Mouse (Mus musculus): ENCODE results near the gene Sarnp. TPM values are rescaled to one million over a fixed set of nuclear protein-coding genes. Genes with fewer than 3 reads are reported as not detected.

Sarnp gene
- polyA plus RNA-seq (2012; fragmentation: generic; extraction: Trizol), result 10 to 100 TPM in 1 of 2 experiments, 1 to 10 TPM in 1; 4.9 to 44.4 TPM

DNA sequence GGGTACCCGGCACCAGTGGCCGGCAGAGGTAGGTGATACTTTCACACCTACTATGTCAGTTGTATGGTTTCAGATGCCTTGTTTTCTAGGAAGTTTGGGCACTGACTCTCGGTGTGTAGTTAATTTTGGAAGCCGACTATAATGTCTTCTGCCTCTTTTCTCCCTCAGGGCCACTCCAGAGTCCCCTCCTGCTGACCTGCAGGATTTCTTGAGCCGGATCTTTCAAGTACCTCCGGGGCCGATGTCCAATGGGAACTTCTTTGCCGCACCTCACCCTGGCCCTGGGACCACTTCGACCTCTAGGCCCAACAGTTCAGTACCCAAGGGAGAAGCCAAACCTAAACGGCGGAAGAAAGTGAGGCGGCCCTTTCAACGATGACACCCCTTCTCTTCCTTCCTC, at the start of gene Sarnp:
TSS of gene Sarnp (plus strand) at position 301 of the 400 bp plus-strand sequence.

DNA sequence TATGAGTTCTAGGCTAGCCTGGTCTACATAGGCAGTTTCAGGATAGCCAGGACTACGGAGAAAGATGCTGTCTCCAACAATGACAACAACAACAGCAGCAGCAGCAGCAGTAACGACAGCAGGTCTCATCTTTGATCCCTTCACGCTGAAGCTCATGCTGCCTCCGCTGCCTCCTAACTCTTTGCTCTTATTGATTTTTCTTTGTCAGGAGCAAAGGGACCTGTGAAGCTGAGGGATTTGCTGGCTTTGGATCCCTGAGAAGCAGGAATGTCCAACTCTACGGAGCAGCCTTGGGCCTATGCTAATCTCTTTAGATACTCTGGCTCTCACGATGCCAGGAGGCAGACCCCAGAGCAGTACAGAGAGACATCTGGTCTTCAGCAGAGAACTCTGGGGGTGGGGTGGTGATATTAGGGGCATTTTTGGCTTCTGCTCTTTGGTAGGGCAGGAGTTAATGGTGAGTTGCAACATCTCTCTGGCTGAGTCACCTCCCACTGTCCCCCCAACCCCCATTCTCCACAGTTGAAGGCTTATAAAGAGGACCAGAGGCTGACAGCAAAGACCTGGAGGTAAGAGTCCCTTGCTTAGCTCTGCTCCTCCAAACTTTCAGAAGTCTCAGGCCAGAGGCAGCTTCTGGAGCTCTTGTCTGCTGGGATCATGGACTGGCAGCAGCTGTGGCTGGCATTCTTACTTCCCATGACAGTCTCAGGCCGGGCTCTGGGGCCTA, 26.6 kb upstream of the Sarnp start, which contains the start of gene Mmp19:
TSS of gene Mmp19 (plus strand) at position 513 of the 727 bp plus-strand sequence.

DNA sequence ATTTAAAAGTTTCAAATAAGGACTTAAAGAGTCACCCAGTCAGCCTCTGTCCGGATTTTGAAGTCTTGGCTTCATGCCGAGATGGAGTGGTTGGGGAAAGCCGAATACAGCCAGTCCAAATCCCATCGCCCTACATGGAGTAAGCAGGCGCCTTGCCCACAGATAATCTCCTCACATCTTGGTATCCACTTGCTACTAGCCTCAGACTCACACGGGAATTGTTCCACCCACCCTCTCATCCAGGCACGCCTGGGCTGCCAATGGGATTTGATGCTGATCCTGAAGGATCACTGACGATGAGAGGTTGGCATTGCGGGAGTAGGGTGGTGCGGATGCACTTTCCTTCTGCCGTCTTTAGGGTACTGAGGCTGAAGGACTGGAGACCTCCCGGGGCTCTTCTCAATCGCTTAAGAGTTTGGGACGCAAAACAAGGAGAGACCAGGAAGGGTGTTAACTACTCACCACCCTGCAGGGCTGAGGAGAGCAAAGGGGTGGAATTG, 13.3 kb upstream of the Sarnp start, which contains the start of gene Dnajc14:
TSS of gene Dnajc14 (plus strand) at position 292 of the 500 bp plus-strand sequence.

DNA sequence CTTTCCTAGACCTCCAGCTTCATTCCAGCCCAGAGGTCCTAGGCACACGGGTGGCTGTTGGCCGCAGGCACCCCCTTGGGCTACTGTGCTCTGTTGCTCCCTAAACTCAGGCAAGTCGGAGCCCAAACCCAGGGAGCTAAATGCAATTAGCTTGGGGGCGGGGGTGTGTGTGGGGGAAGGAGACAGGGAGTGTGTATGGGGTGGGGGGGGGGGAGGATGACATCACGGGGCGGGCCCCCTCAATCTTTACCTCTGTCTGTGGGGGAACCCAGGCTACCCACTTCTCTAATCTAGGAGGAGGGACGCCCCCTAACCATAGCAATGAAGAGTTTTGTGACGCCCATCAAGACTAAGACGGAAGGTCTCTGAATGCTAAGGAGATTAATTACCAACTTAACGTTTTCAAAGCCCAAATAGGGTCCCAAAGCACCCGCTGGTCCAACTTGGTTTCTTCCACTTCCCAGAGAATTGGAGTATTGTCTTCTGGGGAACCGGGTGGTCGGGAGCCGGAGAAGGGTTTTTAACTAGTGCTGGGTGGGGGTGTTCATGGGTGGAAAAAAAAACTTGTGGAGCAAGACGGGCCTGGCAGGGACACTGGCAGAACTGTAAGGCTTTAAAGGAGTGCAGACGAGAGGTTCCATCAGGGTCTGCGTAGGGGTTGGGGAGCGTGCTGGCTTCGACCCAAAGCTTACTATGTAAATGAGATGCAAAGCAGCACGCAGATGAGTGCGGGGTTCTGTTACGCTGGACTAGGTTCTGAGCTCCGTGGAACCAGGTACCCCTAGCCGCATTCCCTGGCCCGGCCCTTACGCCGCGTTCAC, 12.7 kb upstream of the Sarnp start, which contains the start of gene Tmem198b:
TSS of gene Tmem198b (minus strand) at position 100 of the 821 bp plus-strand sequence.

DNA sequence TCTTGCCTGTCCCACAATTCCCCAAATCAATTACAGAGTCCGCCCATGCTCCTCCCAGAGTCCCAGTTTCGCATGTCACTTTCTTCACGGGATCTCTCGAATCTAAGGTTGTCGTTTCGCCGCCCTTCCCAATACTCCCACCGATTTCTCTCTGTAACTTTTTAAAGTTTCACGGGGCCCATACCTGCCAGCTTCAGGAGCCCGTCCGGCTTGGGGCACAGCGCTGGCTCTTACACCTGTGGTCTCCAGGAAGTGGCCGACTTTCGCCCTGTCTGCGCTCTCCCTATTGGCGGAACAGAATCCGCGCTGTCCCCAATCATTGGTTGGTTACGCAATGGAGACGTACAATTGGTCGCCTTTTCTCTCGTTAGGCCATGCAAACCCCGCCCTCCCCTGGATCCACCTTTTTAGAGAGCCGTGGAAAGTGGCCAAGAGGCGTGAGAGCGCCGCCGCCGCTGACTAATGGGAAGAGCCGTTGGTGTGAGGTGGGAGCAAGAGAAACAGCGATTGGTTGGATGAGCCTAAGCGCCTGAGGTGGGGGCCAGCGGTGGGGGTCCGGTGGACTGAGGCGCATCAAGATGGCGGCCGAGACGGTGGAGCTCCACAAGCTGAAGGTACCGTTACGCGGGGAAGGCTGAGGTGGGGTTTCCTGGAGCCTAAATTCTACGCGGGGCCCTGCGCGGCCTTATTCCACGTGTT, 4.4 kb downstream of the Sarnp start, which contains the start of gene Ormdl2:
TSS of gene Ormdl2 (minus strand) at position 288 of the 699 bp plus-strand sequence.

DNA sequence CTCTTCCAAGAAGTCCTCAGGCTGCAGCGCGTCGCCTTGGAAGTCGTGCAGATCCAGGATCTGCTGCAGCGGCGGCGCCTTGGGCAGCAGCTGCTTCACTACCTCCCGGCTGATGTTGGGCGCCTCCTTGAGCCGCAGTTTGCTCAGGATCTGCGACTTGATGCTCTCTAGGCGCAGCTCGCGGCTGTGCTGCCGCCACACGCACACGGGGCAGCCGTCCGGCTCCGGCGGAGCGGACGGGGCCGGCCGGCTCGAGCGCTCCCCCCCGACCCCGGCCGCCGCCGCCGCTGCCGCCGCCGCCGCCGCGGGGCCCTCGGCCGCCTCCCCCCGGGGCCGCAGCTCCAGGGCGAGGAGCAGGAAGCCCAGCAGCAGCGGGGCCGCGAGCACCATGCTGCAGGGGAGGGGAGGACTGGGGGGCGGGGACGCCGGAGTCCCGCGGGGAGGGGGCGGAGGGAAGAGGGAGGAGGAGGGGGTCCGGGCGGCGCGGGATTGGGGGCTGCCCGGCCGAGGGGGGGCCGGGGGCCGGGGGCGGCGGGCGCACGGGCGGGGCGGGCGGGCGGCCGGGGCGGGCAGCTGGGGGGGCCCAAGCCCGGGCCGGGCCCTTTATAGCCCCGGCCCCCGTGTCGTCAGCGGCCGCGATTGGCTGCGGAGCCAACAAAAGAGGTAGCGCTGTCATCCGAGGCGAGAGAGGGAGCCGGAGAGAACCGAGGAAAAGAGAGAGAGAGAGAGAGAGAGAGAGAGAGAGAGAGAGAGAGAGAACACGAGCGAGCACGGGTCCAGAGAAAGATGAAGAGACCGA, 74.4 kb downstream of the Sarnp start, which contains the start of gene Gdf11:
TSS of gene Gdf11 (minus strand) at position 423 of the 799 bp plus-strand sequence.

DNA sequence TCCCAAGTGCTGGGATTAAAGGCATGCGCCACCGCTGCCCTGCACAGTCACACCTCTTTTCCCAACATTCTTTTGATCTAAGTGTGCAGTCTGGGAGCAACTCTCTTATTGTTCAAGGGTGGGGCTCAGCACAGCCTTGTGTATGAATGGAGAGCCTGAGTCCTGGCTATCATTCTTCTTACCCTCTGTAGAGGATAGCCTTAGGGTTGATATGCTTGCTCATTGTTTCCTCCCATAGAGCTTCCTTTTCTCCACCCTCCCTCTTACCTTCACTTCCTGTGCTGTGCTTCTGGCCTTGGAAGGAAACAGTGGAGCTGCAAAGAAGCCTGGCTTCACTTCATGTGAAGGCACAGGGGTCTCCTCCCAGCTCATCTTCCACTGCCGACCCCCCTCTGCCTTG, 83.6 kb downstream of the Sarnp start, which contains the start of gene Cd63:
TSS of gene Cd63 (plus strand) at position 292 of the 400 bp plus-strand sequence.

DNA sequence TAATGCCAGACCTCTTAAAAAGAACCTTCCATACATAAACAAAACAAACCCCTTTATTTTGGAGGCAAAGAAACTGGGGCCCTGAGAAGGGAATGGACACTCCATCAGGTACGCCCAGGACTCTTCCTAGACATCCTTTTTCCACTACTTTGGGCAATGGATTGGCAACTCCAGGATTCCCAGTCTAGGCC, 105.6 kb downstream of the Sarnp start, which contains the start of gene Rdh5:
TSS of gene Rdh5 (minus strand) at position 67 of the 191 bp plus-strand sequence.

DNA sequence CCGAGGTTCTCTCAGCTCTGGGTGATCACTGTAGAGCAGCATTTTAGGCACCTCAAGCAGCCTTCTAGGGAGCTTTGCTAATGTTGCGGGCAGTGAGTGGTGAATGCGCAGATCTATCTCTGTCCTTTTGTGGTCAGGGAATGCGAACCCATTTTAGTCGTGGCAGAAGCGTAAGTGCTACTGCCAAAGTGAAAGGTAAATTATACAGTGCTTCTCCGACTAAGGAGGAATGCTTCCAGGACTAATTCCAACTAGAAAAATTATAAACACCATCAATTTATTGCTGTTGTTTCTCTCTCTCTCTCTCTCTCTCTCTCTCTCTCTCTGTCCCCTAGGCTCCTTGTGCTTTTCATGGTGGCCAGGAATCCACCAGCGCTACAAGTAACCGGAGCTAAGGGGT, 106.8 kb downstream of the Sarnp start, which contains the start of gene Bloc1s1:
TSS of gene Bloc1s1 (minus strand) at position 101 of the 400 bp plus-strand sequence.

Other genes starting within 250 kb of the Sarnp start
- under 1 TPM; 0.20 to 0.24 TPM for gene Erbb3, start 227.7 kb upstream of the Sarnp start, polyA plus RNA-seq (2012; fragmentation: generic; extraction: Trizol)
- 1,000 to 10,000 TPM; 3,269 to 4,877 TPM for gene Rps26, start 190.6 kb upstream of the Sarnp start, polyA plus RNA-seq (2012; fragmentation: generic; extraction: Trizol)
- gene Ikzf4, start 171.3 kb upstream of the Sarnp start, polyA plus RNA-seq (2012; fragmentation: generic; extraction: Trizol), result under 1 TPM in 1 of 2 experiments, not detected in 1; 0.07 TPM
- 10 to 100 TPM in 1 of 2 experiments, 1 to 10 TPM in 1; 6.0 to 11.3 TPM for gene Suox, start 143.3 kb upstream of the Sarnp start, polyA plus RNA-seq (2012; fragmentation: generic; extraction: Trizol)
- gene Rab5b, start 121.1 kb upstream of the Sarnp start, polyA plus RNA-seq (2012; fragmentation: generic; extraction: Trizol), result 10 to 100 TPM; 12.3 to 76.2 TPM
- gene Pmel, start 113.1 kb upstream of the Sarnp start, polyA plus RNA-seq (2012; fragmentation: generic; extraction: Trizol), result under 1 TPM; 0.05 to 0.66 TPM
- gene Cdk2, start 112.3 kb upstream of the Sarnp start, polyA plus RNA-seq (2012; fragmentation: generic; extraction: Trizol), result 10 to 100 TPM in 1 of 2 experiments, 1 to 10 TPM in 1; 6.3 to 18.0 TPM
- 1 to 10 TPM in 1 of 2 experiments, under 1 TPM in 1; 0.73 to 8.6 TPM for gene Dgka, start 72.5 kb upstream of the Sarnp start, polyA plus RNA-seq (2012; fragmentation: generic; extraction: Trizol)
- gene Pym1, start 69.4 kb upstream of the Sarnp start, polyA plus RNA-seq (2012; fragmentation: generic; extraction: Trizol), result 10 to 100 TPM; 34.2 to 39.0 TPM
- 10 to 100 TPM in 1 of 2 experiments, under 1 TPM in 1; 0.77 to 12.4 TPM for gene Mmp19, start 26.4 kb upstream of the Sarnp start, polyA plus RNA-seq (2012; fragmentation: generic; extraction: Trizol)
- 10 to 100 TPM; 10.1 to 48.8 TPM for gene Dnajc14, start 13.3 kb upstream of the Sarnp start, polyA plus RNA-seq (2012; fragmentation: generic; extraction: Trizol)
- gene Tmem198b, start 13.0 kb upstream of the Sarnp start, polyA plus RNA-seq (2012; fragmentation: generic; extraction: Trizol), result 10 to 100 TPM; 14.8 to 25.5 TPM
- gene Ormdl2, start 4.3 kb downstream of the Sarnp start, polyA plus RNA-seq (2012; fragmentation: generic; extraction: Trizol), result 10 to 100 TPM; 27.5 to 30.0 TPM
- gene Gdf11, start 74.4 kb downstream of the Sarnp start, polyA plus RNA-seq (2012; fragmentation: generic; extraction: Trizol), result 10 to 100 TPM in 1 of 2 experiments, 1 to 10 TPM in 1; 4.7 to 18.4 TPM
- 1,000 to 10,000 TPM; 1,350 to 2,032 TPM for gene Cd63, start 83.7 kb downstream of the Sarnp start, polyA plus RNA-seq (2012; fragmentation: generic; extraction: Trizol)
- gene Rdh5, start 105.6 kb downstream of the Sarnp start, polyA plus RNA-seq (2012; fragmentation: generic; extraction: Trizol), result 10 to 100 TPM in 1 of 2 experiments, 1 to 10 TPM in 1; 6.5 to 25.9 TPM
- 100 to 1,000 TPM; 303 to 605 TPM for gene Bloc1s1, start 106.7 kb downstream of the Sarnp start, polyA plus RNA-seq (2012; fragmentation: generic; extraction: Trizol)
- 1 to 10 TPM; 1.4 to 1.7 TPM for gene Itga7, start 116.5 kb downstream of the Sarnp start, polyA plus RNA-seq (2012; fragmentation: generic; extraction: Trizol)
- under 1 TPM in 1 of 2 experiments, not detected in 1; 0.59 TPM for gene Mettl7b, start 143.7 kb downstream of the Sarnp start, polyA plus RNA-seq (2012; fragmentation: generic; extraction: Trizol)
- gene Olfr9, start 172.1 kb downstream of the Sarnp start, polyA plus RNA-seq (2012; fragmentation: generic; extraction: Trizol), result not detected
- gene Olfr763, start 193.5 kb downstream of the Sarnp start, polyA plus RNA-seq (2012; fragmentation: generic; extraction: Trizol), result not detected
- not detected for gene Olfr764-ps1, start 222.6 kb downstream of the Sarnp start, polyA plus RNA-seq (2012; fragmentation: generic; extraction: Trizol)
- gene Olfr765, start 232.7 kb downstream of the Sarnp start, polyA plus RNA-seq (2012; fragmentation: generic; extraction: Trizol), result not detected